Mouse (Mus musculus) ES-Bruce4 (cell line): ENCODE data around the gene Ran. TPM values are rescaled to one million over a fixed set of nuclear protein-coding genes. Genes with fewer than 3 reads are reported as not detected.

Source experiments
- H3K27ac ChIP-seq: 2 replicates; pipeline ENCODE4 v1.5.1; 2012; ENCODE audit warnings: low read length, inconsistent platforms; ENCODE audit not compliant: insufficient read depth
- H3K27me3 ChIP-seq: 2 replicates; pipeline ENCODE4 v1.6.1; 2012; ENCODE audit warnings: mild to moderate bottlenecking, low read length, inconsistent platforms; ENCODE audit not compliant: control insufficient read depth, poor library complexity, insufficient read depth, severe bottlenecking
- H3K36me3 ChIP-seq: 2 replicates; pipeline ENCODE4 v1.6.1; 2012; ENCODE audit warnings: inconsistent platforms, mild to moderate bottlenecking, low read length, moderate library complexity; ENCODE audit not compliant: control insufficient read depth, poor library complexity, insufficient read depth, severe bottlenecking
- H3K4me1 ChIP-seq: one replicate; pipeline ENCODE4 v1.8.1; 2011; ENCODE audit warnings: low read length; ENCODE audit not compliant: control insufficient read depth, insufficient read depth
- H3K4me3 ChIP-seq: 2 replicates; pipeline ENCODE4 v1.5.1; 2011; ENCODE audit warnings: low read depth, mild to moderate bottlenecking, low read length
- H3K9ac ChIP-seq: 2 replicates; pipeline ENCODE4 v1.6.1; 2012; ENCODE audit warnings: low read depth, mild to moderate bottlenecking, inconsistent platforms; ENCODE audit not compliant: poor library complexity, severe bottlenecking
- H3K9me3 ChIP-seq: replicated peaks from 2 replicates; pipeline ENCODE4 v1.6.1; 2012; ENCODE audit warnings: mild to moderate bottlenecking, low read length, inconsistent platforms; ENCODE audit not compliant: control insufficient read depth, poor library complexity, insufficient read depth, severe bottlenecking
- CTCF ChIP-seq: IDR thresholded peaks from one replicate; pipeline ENCODE4 v1.8.1; 2011; ENCODE audit warnings: low read depth, low read length
- EP300 ChIP-seq: IDR thresholded peaks from 2 replicates; pipeline ENCODE4 v1.6.1; 2011; ENCODE audit warnings: low read depth, low read length; ENCODE audit not compliant: insufficient read depth
- POLR2A ChIP-seq: IDR thresholded peaks from one replicate; pipeline ENCODE4 v1.8.1; 2011; ENCODE audit warnings: low read length; ENCODE audit not compliant: insufficient read depth
- polyA plus RNA-seq: library from polyadenylated mRNA; stranded (reverse); fragments of >200 nt; gene quantifications from 2 replicates; pipeline ENCODE4 v1.2.4, GENCODE M21; 2011; ENCODE audit warnings: low read depth; ENCODE audit not compliant: missing spikeins, insufficient read depth, insufficient read length

Gene Ran
- polyA plus RNA-seq, 1 experiment = 669 TPM

- no peaks in the 10 kb centered on the region for H3K9me3 ChIP-seq
- peak overlapping the region; percentile 96 for H3K4me3 ChIP-seq
- no peaks in the 10 kb centered on the region for H3K27me3 ChIP-seq
- H3K27ac ChIP-seq = peak overlapping the region; percentile 71
- no peaks in the 10 kb centered on the region for H3K4me1 ChIP-seq
- H3K36me3 ChIP-seq = peaks cover 34% of the 10 kb centered on the region
- TF ChIP-seq POLR2A = no peak
- no peak for TF ChIP-seq EP300
- no peak for TF ChIP-seq CTCF
- peak overlapping the region; percentile 97 for H3K9ac ChIP-seq
Observed at GRCm38 (mm10) chr5:129020300-129020668, 415 bp downstream of the Ran start.

DNA sequence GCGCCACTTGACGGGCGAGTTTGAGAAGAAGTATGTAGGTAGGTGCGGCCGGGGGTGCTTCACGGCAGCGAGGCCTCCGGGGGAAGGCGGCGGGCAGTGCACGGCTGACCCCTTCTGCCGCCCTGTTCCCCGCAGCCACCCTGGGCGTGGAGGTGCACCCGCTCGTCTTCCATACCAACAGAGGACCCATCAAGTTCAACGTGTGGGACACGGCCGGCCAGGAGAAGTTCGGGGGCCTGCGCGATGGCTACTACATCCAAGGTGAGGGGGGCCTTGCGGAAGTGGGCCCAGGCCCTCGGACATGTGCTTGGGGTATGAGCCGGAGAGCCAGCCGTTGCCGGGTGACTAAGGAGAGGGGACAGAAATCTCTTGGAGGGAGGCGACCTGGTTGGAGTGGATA, 862 bp downstream of the Ran start:
- peak overlapping the region; percentile 97 for H3K9ac ChIP-seq
- H3K4me1 ChIP-seq = no peaks in the 10 kb centered on the region
- H3K27ac ChIP-seq = peak overlapping the region; percentile 71
- H3K27me3 ChIP-seq = no peaks in the 10 kb centered on the region
- H3K9me3 ChIP-seq = no peaks in the 10 kb centered on the region
- TF ChIP-seq POLR2A = no peak
- no peak for TF ChIP-seq CTCF
- no peak for TF ChIP-seq EP300
- peak overlapping the region; percentile 96 for H3K4me3 ChIP-seq
- H3K36me3 ChIP-seq = peaks cover 34% of the 10 kb centered on the region

DNA sequence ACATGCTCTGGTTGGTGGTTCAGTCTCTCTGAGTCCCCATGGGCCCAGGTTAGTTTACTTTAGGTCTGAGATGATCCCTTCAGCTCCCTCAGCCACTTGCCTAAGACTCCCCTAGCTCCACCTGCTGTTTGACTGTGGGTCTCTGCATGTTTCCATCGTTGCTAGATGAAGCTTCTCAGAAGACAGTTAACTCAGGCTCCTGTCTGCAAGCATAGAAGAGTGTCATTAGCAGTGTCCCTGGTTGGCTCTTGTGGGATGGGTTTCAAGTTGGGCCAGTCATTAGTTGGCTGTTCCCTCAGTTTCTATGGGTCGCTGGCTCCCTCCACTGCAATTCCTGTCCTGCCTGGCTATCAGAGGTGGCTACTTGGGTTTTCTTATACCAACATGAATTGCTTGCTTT, 5.2 kb downstream of the Ran start:
- no peak for TF ChIP-seq POLR2A
- TF ChIP-seq EP300 = no peak
- no peak for TF ChIP-seq CTCF
- Histone ChIP-seq H3K9ac (no peak overlapping the region), H3K27me3 (no peaks in the 10 kb centered on the region), H3K9me3 (no peaks in the 10 kb centered on the region), H3K4me3 (no peak overlapping the region), H3K4me1 (peaks cover 1% of the 10 kb centered on the region), H3K27ac (peak overlapping the region; percentile 59), H3K36me3 (peaks cover 39% of the 10 kb centered on the region)

- H3K4me1 ChIP-seq = peaks cover 4% of the 10 kb centered on the region
- H3K27me3 ChIP-seq = no peaks in the 10 kb centered on the region
- peaks cover 38% of the 10 kb centered on the region for H3K36me3 ChIP-seq
- H3K9me3 ChIP-seq = no peaks in the 10 kb centered on the region
- H3K27ac ChIP-seq = 0 out of 2 replicates have a peak overlapping the region, but pooled peaks have one; percentile 23
- H3K9ac ChIP-seq = no peak overlapping the region
- H3K4me3 ChIP-seq = no peak overlapping the region
- TF ChIP-seq EP300 = no peak
- TF ChIP-seq CTCF = no peak
- TF ChIP-seq POLR2A = no peak
Observed at GRCm38 (mm10) chr5:129025725-129026124, 5.9 kb downstream of the Ran start.

DNA sequence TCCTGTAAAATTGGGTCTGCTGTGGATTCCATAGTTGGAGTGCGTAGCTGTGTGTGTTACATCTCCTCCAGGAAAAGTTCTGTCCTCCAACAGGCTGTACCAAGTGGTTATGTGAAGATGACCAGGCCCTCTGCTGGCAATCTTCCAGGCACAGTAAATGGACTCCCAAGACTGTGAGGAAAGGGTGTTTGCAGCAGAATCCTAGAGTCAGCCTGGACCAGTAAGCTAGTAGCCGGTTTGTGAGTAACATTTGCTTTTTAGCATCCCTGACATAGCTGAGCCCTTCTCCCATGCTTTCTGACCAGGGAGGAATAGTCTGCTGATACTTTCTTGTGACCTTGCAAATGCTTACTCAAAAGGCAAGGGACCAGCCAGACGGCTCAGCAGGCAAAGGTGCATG, 6.3 kb downstream of the Ran start:
- no peak overlapping the region for H3K9ac ChIP-seq
- TF ChIP-seq POLR2A (no peak), CTCF (no peak), EP300 (no peak)
- H3K27me3 ChIP-seq = no peaks in the 10 kb centered on the region
- H3K9me3 ChIP-seq = no peaks in the 10 kb centered on the region
- H3K27ac ChIP-seq = no peak overlapping the region
- peaks cover 34% of the 10 kb centered on the region for H3K36me3 ChIP-seq
- peaks cover 4% of the 10 kb centered on the region for H3K4me1 ChIP-seq
- no peak overlapping the region for H3K4me3 ChIP-seq

DNA sequence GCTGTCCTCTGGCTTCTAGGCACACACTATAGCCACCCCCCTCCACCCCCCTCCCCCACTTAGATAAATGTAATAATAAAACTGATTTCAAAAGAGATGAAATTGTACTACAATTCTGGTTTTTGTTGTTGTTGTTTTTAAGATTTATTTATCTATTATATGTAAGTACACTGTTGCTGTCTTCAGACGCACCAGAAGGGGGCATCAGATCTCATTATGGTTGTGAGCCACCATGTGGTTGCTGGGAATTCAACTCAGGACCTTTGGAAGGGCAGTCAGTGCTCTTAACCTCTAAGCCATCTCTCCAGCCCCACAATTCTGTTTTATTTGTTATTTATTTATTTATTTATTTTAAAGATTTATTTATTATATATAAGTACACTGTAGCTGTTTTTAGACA, 6.8 kb downstream of the Ran start:
- TF ChIP-seq EP300 (no peak), POLR2A (no peak), CTCF (no peak)
- H3K4me1 ChIP-seq = peaks cover 4% of the 10 kb centered on the region
- H3K4me3 ChIP-seq = no peak overlapping the region
- H3K9ac ChIP-seq = no peak overlapping the region
- no peaks in the 10 kb centered on the region for H3K27me3 ChIP-seq
- H3K27ac ChIP-seq = no peak overlapping the region
- no peaks in the 10 kb centered on the region for H3K9me3 ChIP-seq
- peaks cover 29% of the 10 kb centered on the region for H3K36me3 ChIP-seq
